Mouse (Mus musculus): Measurements from ENCODE around the gene Slc4a10. TPM values are rescaled to one million over a fixed set of nuclear protein-coding genes. Genes with fewer than 3 reads are reported as not detected.

Gene Slc4a10
- not detected in 2 replicates for polyA plus RNA-seq (2012; rRNA removed)

DNA sequence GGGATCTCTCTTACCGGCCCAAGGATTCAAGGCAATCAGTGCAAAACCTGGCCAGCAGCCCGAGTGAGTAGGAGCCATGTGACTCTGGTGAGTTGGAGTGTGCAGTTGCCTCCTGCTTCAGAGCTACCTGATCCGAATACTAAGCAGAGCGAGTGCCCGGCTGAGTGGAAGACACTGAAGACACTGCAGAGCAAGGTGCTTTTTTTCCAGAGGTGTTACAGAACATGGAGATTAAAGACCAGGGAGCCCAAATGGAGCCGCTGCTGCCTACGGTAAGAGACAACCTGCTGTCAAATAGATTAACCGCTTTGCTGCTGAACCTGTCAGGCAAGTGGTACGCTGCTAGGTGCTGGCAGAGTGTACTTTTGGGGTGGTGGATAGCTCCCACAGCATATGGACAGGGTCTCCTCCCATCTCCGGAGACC, at the start of gene Slc4a10:
TSS of gene Slc4a10 (plus strand) at position 42 of the 425 bp plus-strand sequence.

Other genes starting within 250 kb of the Slc4a10 start
- gene Tbr1, start 243.5 kb upstream of the Slc4a10 start, polyA plus RNA-seq (2012; rRNA removed): 0.01 and 0.03 TPM in 2 replicates

Measured in liver, embryonic 14 days (tissue).